Mouse (Mus musculus) inflammation-experienced regulatory T-cells, adult 16 weeks (primary cell): ENCODE measurements around the gene Ttll11. TPM values are rescaled to one million over a fixed set of nuclear protein-coding genes. Genes with fewer than 3 reads are reported as not detected.

Experiments used
- polyA plus RNA-seq: library from polyadenylated mRNA; unstranded; fragments of 100-300 nt; shearing (Covaris generic); gene quantifications from one replicate; pipeline ENCODE4 v1.2.1, GENCODE M21; 2017

The Ttll11 gene
- not detected for polyA plus RNA-seq

DNA sequence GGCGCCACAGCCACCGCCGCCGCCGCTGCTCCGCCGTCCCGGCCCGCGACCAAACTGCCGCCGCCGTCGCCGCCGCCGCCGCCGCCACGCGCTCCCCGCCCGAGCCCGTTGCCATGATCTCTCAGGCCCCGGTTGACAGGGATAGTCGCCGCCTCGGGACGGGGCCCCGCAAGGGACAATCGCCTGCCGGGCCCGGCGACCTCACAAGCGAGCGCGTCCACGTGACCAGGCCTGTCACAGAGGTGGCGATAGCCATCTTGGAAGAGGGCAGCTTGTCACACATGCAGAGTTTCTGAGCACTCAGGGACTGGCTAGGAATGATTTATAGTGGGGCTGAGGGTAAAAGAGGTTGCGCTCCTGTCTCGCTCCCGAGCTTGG, at the start of gene Ttll11:
Ttll11 (minus strand) TSS at position 270 of the 378 bp plus-strand sequence.

Other genes with a start within 250 kb of the Ttll11 start
- gene Ndufa8, start 69.5 kb upstream of the Ttll11 start, polyA plus RNA-seq: 158 TPM
- not detected for gene Morn5, start 69.5 kb upstream of the Ttll11 start, polyA plus RNA-seq
- gene Lhx6, start 125.5 kb upstream of the Ttll11 start, polyA plus RNA-seq: not detected
- gene Mrrf, start 156.5 kb upstream of the Ttll11 start, polyA plus RNA-seq: 15.0 TPM
- 69.1 TPM for gene Rbm18, start 156.9 kb upstream of the Ttll11 start, polyA plus RNA-seq